Mouse (Mus musculus): ENCODE measurements around the gene Ckmt2.

GRCm38 (mm10) chr13:91826066-91826465 lies 50.6 kb downstream of the Ckmt2 start:
- TF ChIP-seq GATA1 (IDR thresholded peaks at IDR 0.05; ENCODE audit: borderline replicate concordance, low read length) (no peak), FLI1 (IDR thresholded peaks at IDR 0.05; ENCODE audit: low read length) (no peak)
